8 mouse cellular contexts compared by ENCODE assay signal in genomic region chr2:167804493-167805227, GRCm38 (mm10).
A peak's percentile ranks its signal among the peaks of the same experiment; 100 is the strongest.
DNase-seq lines count a peak whose midpoint lies in the region; ATAC-seq lines count a peak whose summit lies in the region.

No protein-coding gene starts in this region.

- DNase-seq in A20 (ENCODE audit: low read depth, low spot score) = peak; percentile 37
- DNase-seq in CD8-positive naive resting alpha-beta T cell, adult 2 months (ENCODE audit: low read depth in 2 of 2, low spot score in 2 of 2) = peak; percentile 18 to 27
- peak; percentile 11 for DNase-seq in spleen, adult 12 weeks (ENCODE audit: low spot score)
- DNase-seq in ovary, postnatal 14 days (ENCODE audit: low spot score) = no peak
- DNase-seq in left cerebral cortex, adult 9 months (ENCODE audit: low spot score in 2 of 2) = no peak
- no peak for DNase-seq in adrenal gland, adult 8-10 months
- DNase-seq in left cerebral cortex, postnatal 36 days (ENCODE audit: low spot score in 2 of 2) = no peak

- H3K36me3 ChIP-seq in intestine, embryonic 16.5 days (ENCODE audit: control insufficient read depth, insufficient read depth, low read length) = no peaks in the 10 kb centered on the region

- H3K4me2 ChIP-seq in intestine, embryonic 16.5 days (ENCODE audit: low read depth, low read length) = no peak overlapping the region

- H3K9me3 ChIP-seq in intestine, embryonic 16.5 days (ENCODE audit: control insufficient read depth, low read length) = no peaks in the 10 kb centered on the region

- H3K4me3 ChIP-seq in intestine, embryonic 16.5 days (ENCODE audit: low read length) = no peak overlapping the region

- peak overlapping the region; percentile 44 for H3K9ac ChIP-seq in intestine, embryonic 16.5 days (ENCODE audit: low read depth, low read length)

- no peaks in the 10 kb centered on the region for H3K27me3 ChIP-seq in intestine, embryonic 16.5 days (replicated peaks; ENCODE audit: control insufficient read depth, insufficient read depth, low read length)

- H3K4me1 ChIP-seq in intestine, embryonic 16.5 days (ENCODE audit: control insufficient read depth, insufficient read depth, low read length) = peaks cover 37% of the 10 kb centered on the region

- intact Hi-C loops in left cerebral cortex, postnatal 36 days (cut with DNase I) = no loop called here

- 46% methylated on average over 18 of the region's 18 CpGs for WGBS in intestine, embryonic 16.5 days

- ATAC-seq in intestine, embryonic 16.5 days = no peak

- peak overlapping the region; percentile 82; the same call in 1 of the 2 replicates for H3K27ac ChIP-seq in intestine, embryonic 16.5 days (ENCODE audit: low read length)

Comparison
In these comparisons a context has a peak if more than half of its experiments do, and no peak if none do; other contexts are left out.
1. DNase-seq: peak in A20 (single experiment), CD8-positive naive resting alpha-beta T cell, adult 2 months (2 of 2) and spleen, adult 12 weeks (single experiment); none in ovary, postnatal 14 days (single experiment), left cerebral cortex, adult 9 months (0 of 2), adrenal gland, adult 8-10 months (single experiment) and left cerebral cortex, postnatal 36 days (0 of 2).